Mouse (Mus musculus) forebrain, embryonic 15.5 days (tissue): ENCODE measurements at regions not wholly inside any gene's neighbourhood (a gene's known extent, or its start where the extent isn't known, plus 50 kb on each side); places are given as distances from the start of the nearest gene placed in this dataset.
A peak's percentile ranks its signal among the peaks of the same experiment; 100 is the strongest.

Experiments
- ATAC-seq: fragments of 200-750 bp; cut with Nextera tagmentation; replicated peaks from 2 replicates; pipeline ENCODE4 v1.8.0; 2017; ENCODE audit warnings: mild to moderate bottlenecking, moderate TSS enrichment, moderate library complexity
- H3K27ac ChIP-seq: fragments of 300-500 bp; sonication (generic); replicated peaks from 2 replicates; pipeline ENCODE4 v1.5.1; 2015; ENCODE audit warnings: mild to moderate bottlenecking, inconsistent platforms
- H3K27me3 ChIP-seq: fragments of 300-500 bp; sonication (generic); 2 replicates; pipeline ENCODE4 v1.6.1; 2015; ENCODE audit warnings: inconsistent platforms
- H3K36me3 ChIP-seq: fragments of 300-500 bp; sonication (generic); 2 replicates; pipeline ENCODE4 v1.6.1; 2015; ENCODE audit warnings: mild to moderate bottlenecking, inconsistent platforms
- H3K4me1 ChIP-seq: fragments of 300-500 bp; sonication (generic); 2 replicates; pipeline ENCODE4 v1.6.1; 2015; ENCODE audit warnings: inconsistent platforms
- H3K4me2 ChIP-seq: fragments of 300-500 bp; sonication (generic); replicated peaks from 2 replicates; pipeline ENCODE4 v1.6.1; 2015; ENCODE audit warnings: mild to moderate bottlenecking, inconsistent platforms
- H3K4me3 ChIP-seq: fragments of 300-500 bp; sonication (generic); 2 replicates; pipeline ENCODE4 v1.5.1; 2015; ENCODE audit warnings: mild to moderate bottlenecking, inconsistent platforms
- H3K9ac ChIP-seq: fragments of 300-500 bp; sonication (generic); replicated peaks from 2 replicates; pipeline ENCODE4 v1.6.1; 2015; ENCODE audit warnings: mild to moderate bottlenecking, inconsistent platforms
- H3K9me3 ChIP-seq: fragments of 300-500 bp; sonication (generic); 2 replicates; pipeline ENCODE4 v1.6.1; 2016; ENCODE audit warnings: inconsistent platforms
- WGBS: fragments of 180-500 bp; shearing (Covaris S2); methylation state at CpG from one replicate; pipeline ENCODE4 v1.1.7; 2015; ENCODE audit warnings: mixed read lengths; 5-methylcytosine and 5-hydroxymethylcytosine counted together

GRCm38 (mm10) chr1:100878065-100878464, 1105.5 kb downstream of the Cntnap5b start:
- no peak overlapping the region for H3K4me3 ChIP-seq
- no peak overlapping the region for H3K9ac ChIP-seq
- no peak overlapping the region for H3K4me2 ChIP-seq
- peaks cover 6% of the 10 kb centered on the region for H3K4me1 ChIP-seq
- 2% methylated on average over 1 of the region's 1 CpGs for WGBS
- no peaks in the 10 kb centered on the region for H3K9me3 ChIP-seq
- H3K27ac ChIP-seq: no peak overlapping the region
- ATAC-seq: peak; percentile 86
- H3K36me3 ChIP-seq: no peaks in the 10 kb centered on the region
- H3K27me3 ChIP-seq: no peaks in the 10 kb centered on the region

DNA sequence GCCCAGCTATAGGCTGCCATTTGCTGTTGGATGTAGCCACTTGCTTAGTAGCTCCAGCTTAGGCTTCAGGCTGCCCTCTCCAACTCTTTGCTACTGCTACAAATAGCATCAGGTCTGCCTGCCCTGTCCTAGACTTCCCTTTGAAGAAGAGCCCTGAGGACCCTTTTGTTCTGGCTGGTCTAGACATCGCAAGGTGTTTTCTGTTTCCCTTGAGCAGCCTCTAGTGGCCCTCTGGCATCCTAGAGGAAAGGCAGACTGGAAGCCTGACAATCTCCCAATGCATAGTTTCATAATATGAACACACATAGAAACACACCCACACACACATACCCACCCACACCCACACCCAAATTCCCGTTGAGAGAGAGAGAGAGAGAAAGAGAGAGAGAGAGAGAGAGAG, 1114.8 kb downstream of the Cntnap5b start:
- 48% methylated on average over 2 of the region's 2 CpGs for WGBS
- no peaks in the 10 kb centered on the region for H3K4me1 ChIP-seq
- no peak overlapping the region for H3K9ac ChIP-seq
- no peak overlapping the region for H3K4me3 ChIP-seq
- H3K4me2 ChIP-seq: no peak overlapping the region
- ATAC-seq: no peak
- no peaks in the 10 kb centered on the region for H3K9me3 ChIP-seq
- no peak overlapping the region for H3K27ac ChIP-seq
- no peaks in the 10 kb centered on the region for H3K27me3 ChIP-seq
- no peaks in the 10 kb centered on the region for H3K36me3 ChIP-seq

DNA sequence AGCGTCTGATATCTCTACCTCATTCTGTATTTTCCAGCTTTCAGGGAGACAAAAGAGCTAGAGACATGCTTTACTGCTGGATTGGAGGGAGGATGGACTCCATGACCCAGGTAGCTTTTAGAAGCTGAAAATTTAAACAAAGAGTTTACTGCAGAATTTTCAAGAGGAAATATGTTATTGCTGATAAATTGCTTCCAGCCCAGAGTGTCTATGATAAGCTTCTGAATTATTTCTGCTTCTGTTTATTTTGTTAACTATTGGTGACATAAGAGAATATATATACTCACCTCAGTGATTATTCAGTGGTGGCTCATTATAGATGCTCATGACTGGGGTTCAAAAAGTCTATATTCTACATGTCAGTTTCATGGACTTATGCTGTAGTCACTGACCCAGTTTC, 1115.8 kb downstream of the Cntnap5b start:
- WGBS: 94% methylated on average over 1 of the region's 1 CpGs

DNA sequence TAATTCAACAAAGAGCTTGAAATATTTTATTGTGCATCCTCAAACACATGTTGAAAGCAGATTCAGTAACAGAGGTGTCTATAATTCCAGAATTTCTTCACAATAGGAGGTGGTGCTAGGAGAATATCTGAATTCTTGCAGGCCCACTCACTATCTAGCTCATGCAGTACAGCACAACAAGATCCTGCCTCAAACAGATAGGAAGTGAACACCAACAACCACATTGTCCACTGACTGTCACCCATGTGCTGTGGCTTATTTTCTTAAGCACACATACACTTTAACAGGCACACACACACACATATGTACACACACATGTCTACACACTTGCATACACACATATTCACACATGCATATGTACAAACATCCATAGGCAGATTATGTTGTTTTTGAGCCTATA, 1150.3 kb downstream of the Cntnap5b start:
- no peak overlapping the region for H3K27ac ChIP-seq
- H3K9me3 ChIP-seq: no peaks in the 10 kb centered on the region
- no peak for ATAC-seq
- no peak overlapping the region for H3K4me2 ChIP-seq
- no peaks in the 10 kb centered on the region for H3K36me3 ChIP-seq
- H3K27me3 ChIP-seq: no peaks in the 10 kb centered on the region
- H3K4me1 ChIP-seq: no peaks in the 10 kb centered on the region
- H3K9ac ChIP-seq: no peak overlapping the region
- H3K4me3 ChIP-seq: no peak overlapping the region

More for the DNA sequence above, 1115.8 kb downstream of the Cntnap5b start:
- no peak overlapping the region for H3K4me2 ChIP-seq
- no peaks in the 10 kb centered on the region for H3K36me3 ChIP-seq
- H3K9ac ChIP-seq: no peak overlapping the region
- no peaks in the 10 kb centered on the region for H3K4me1 ChIP-seq
- H3K27ac ChIP-seq: no peak overlapping the region
- H3K4me3 ChIP-seq: no peak overlapping the region
- H3K27me3 ChIP-seq: no peaks in the 10 kb centered on the region
- H3K9me3 ChIP-seq: no peaks in the 10 kb centered on the region
- no peak for ATAC-seq

DNA sequence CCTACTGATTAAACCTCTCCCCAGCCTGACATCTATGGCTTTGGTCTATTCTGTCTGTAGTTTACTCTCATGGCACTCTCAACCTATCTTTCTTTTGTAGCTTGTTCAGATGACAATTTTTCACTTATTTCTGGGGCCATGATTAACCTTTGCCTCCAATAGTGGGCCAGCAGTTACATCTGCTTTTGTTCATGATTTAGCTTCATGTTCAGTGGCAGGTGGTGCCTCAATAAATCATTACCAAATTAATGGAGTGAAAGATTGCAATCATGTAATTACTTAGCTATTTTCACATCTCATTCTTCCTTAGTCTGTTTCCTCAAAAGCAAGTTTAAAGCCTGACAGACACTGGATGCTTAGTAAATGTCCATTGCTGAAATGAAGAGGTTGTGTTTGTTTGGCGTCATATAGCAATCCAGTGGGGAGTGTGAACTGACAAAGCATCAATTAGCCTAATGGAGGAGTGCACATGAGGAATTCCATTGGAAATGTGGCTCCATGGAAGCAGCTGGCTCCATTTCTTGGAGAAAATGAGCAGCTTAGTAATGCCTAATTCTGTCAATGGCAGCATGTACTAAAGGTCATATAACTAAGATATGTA, 1155.7 kb downstream of the Cntnap5b start:
- H3K9me3 ChIP-seq: no peaks in the 10 kb centered on the region
- WGBS: 13% methylated on average over 1 of the region's 1 CpGs
- ATAC-seq: no peak
- no peak overlapping the region for H3K4me2 ChIP-seq
- H3K4me1 ChIP-seq: no peaks in the 10 kb centered on the region
- no peaks in the 10 kb centered on the region for H3K36me3 ChIP-seq
- no peak overlapping the region for H3K9ac ChIP-seq
- H3K27me3 ChIP-seq: no peaks in the 10 kb centered on the region
- H3K4me3 ChIP-seq: no peak overlapping the region
- no peak overlapping the region for H3K27ac ChIP-seq

GRCm38 (mm10) chr1:100967254-100967653, 1194.7 kb downstream of the Cntnap5b start:
- no peak overlapping the region for H3K4me2 ChIP-seq
- H3K4me1 ChIP-seq: no peaks in the 10 kb centered on the region
- H3K36me3 ChIP-seq: no peaks in the 10 kb centered on the region
- no peaks in the 10 kb centered on the region for H3K27me3 ChIP-seq
- no peak overlapping the region for H3K4me3 ChIP-seq
- H3K27ac ChIP-seq: no peak overlapping the region
- no peak overlapping the region for H3K9ac ChIP-seq
- no peaks in the 10 kb centered on the region for H3K9me3 ChIP-seq
- ATAC-seq: no peak

GRCm38 (mm10) chr1:100971361-100971760, 1198.8 kb downstream of the Cntnap5b start:
- ATAC-seq: no peak
- H3K4me2 ChIP-seq: no peak overlapping the region
- no peaks in the 10 kb centered on the region for H3K9me3 ChIP-seq
- H3K9ac ChIP-seq: no peak overlapping the region
- 86% methylated on average over 1 of the region's 1 CpGs for WGBS
- no peaks in the 10 kb centered on the region for H3K4me1 ChIP-seq
- H3K27ac ChIP-seq: no peak overlapping the region
- H3K27me3 ChIP-seq: no peaks in the 10 kb centered on the region
- H3K36me3 ChIP-seq: no peaks in the 10 kb centered on the region
- no peak overlapping the region for H3K4me3 ChIP-seq

DNA sequence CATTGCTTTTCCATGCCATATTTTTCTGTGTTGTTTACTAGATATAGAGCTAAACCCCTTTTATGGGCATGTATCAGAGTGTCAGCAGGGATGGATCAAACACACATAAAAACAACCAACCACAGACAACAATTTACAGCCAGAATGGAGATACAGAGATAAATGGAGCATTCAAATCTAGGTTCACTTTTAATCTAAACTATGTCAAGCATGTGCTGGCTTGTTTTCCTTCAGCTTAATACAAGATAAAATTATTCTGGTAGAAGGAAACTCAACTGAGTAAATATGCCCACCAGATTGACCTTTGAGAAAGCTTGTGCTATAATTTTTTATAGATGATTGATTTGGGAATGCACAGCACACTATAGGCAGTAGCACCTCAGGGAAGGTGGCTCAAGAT, 1199.7 kb downstream of the Cntnap5b start:
- Histone ChIP-seq H3K27ac (no peak overlapping the region), H3K4me3 (no peak overlapping the region), H3K9ac (no peak overlapping the region), H3K36me3 (no peaks in the 10 kb centered on the region), H3K4me2 (no peak overlapping the region), H3K9me3 (no peaks in the 10 kb centered on the region), H3K4me1 (no peaks in the 10 kb centered on the region), H3K27me3 (no peaks in the 10 kb centered on the region)
- no peak for ATAC-seq

DNA sequence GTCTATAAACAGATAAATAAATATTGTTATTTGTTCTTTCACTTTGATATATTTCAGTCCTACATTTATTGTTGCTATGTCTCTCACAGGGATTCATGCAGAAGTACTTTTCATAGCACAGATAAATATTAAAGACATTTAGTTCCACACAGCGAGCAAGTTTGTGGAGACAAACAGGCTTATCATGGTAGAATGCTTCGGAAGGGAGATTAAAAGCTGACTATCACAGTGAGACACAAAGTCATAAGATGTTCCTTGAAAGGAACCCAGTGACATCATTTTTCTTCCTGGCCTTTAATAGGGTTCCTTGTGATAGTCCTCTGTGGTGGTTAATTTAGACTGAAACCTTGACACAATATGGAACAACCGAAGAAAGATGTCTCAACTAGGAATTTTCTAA, 1201.1 kb downstream of the Cntnap5b start:
- H3K4me2 ChIP-seq: no peak overlapping the region
- H3K27ac ChIP-seq: no peak overlapping the region
- H3K9me3 ChIP-seq: no peaks in the 10 kb centered on the region
- no peak overlapping the region for H3K9ac ChIP-seq
- H3K36me3 ChIP-seq: no peaks in the 10 kb centered on the region
- no peak for ATAC-seq
- H3K4me1 ChIP-seq: no peaks in the 10 kb centered on the region
- no peak overlapping the region for H3K4me3 ChIP-seq
- 71% methylated on average over 3 of the region's 3 CpGs for WGBS
- H3K27me3 ChIP-seq: no peaks in the 10 kb centered on the region
